Mouse (Mus musculus): ENCODE measurements around the gene Cks1brt.
A peak's percentile ranks its signal among the peaks of the same experiment; 100 is the strongest.
"Not testable (repeated sequence)": the region's sequence is repeated elsewhere in the genome, so short reads cannot be mapped to it uniquely, and the experiment has no call there.

Cks1brt gene

GRCm38 (mm10) chr8:85151624-85152023, at the start of gene Cks1brt:
TSS of gene Cks1brt (plus strand) at chr8:85151924.
- no peak for DNase-seq (ENCODE audit: inconsistent ontology term)

GRCm38 (mm10) chr8:85113241-85113640, 38.5 kb upstream of the Cks1brt start:
- DNase-seq (ENCODE audit: inconsistent ontology term), result no peak

GRCm38 (mm10) chr8:85115501-85115900, 36.2 kb upstream of the Cks1brt start:
- DNase-seq (ENCODE audit: inconsistent ontology term), result no peak

GRCm38 (mm10) chr8:85116984-85117383, 34.7 kb upstream of the Cks1brt start:
- DNase-seq (ENCODE audit: inconsistent ontology term), result no peak

- peak; percentile 81 for DNase-seq (ENCODE audit: inconsistent ontology term)
Observed at GRCm38 (mm10) chr8:85119052-85119981, 32.4 kb upstream of the Cks1brt start.

- not testable (repeated sequence) for DNase-seq (ENCODE audit: inconsistent ontology term)
Observed at GRCm38 (mm10) chr8:85120251-85120650, 31.5 kb upstream of the Cks1brt start.

GRCm38 (mm10) chr8:85122995-85123394, 28.7 kb upstream of the Cks1brt start, which contains the start of gene Zfp791:
TSS of gene Zfp791 (minus strand) at chr8:85123095.
- DNase-seq (ENCODE audit: inconsistent ontology term), result no peak

DNA sequence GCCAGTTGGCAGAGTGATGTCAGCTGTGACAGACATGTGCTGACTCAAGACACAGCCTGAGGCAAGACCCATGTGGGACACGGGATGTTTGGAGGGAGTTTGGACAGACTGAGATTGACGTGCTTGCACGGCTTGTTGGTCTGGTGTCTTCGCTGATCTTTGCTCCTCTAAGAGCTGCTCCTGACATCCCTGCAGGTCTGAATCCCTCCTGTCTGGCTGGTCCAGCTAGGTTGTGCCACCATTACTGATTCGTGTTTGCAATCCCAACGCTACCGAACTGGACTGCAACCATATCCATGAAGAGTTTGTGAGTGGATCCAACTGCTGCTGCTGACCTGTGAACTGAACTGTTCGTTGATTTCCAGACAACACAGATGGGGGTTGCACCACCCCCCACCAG, 28.0 kb upstream of the Cks1brt start:
- no peak for DNase-seq (ENCODE audit: inconsistent ontology term)

DNA sequence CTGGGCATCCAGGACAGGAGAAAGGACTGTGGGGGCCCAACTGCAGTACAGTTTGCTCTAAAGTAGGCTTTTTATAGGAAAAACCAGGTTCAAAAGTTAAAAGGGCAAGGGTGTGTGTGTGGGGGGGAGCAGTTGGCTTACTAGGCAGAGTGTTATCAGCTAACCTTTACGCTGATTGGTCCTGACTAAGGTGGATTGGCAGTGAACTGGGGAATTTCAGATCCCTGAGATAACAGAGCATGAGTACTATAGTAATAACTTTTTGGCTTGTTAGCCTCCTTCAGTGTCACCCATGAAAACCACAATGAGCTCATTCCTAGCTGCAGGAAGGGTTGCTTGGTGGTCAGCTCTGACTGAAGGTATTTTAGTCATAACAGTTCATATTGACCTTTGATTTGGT, 19.4 kb upstream of the Cks1brt start:
- no peak for DNase-seq (ENCODE audit: inconsistent ontology term)

GRCm38 (mm10) chr8:85135690-85136089, 16.0 kb upstream of the Cks1brt start:
- not testable (repeated sequence) for DNase-seq (ENCODE audit: inconsistent ontology term)

GRCm38 (mm10) chr8:85142516-85142915, 9.2 kb upstream of the Cks1brt start:
- no peak for DNase-seq (ENCODE audit: inconsistent ontology term)

- peak; percentile 25 for DNase-seq (ENCODE audit: inconsistent ontology term)
Observed at GRCm38 (mm10) chr8:85171291-85171690, 19.6 kb downstream of the Cks1brt start.

DNA sequence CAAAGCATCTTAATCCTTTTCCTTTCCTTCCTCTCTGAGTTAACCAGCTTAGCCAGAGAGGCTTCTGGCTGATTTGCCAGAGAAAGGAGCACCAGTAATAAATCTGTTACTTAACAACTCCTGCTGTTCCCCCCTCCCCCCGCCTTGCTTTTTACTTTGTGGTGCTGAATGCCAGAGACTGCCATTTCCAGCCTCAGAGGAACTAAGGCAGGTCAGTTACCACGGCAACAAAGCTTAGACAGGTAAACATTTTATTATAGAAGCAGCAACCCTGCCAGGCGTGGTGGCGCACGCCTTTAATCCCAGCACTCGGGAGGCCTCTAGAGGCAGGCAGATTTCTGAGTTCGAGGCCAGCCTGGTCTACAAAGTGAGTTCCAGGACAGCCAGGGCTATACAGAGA, 24.2 kb downstream of the Cks1brt start:
- no peak for DNase-seq (ENCODE audit: inconsistent ontology term)

GRCm38 (mm10) chr8:85192346-85192745, 40.6 kb downstream of the Cks1brt start:
- DNase-seq (ENCODE audit: inconsistent ontology term), result no peak

GRCm38 (mm10) chr8:85220220-85220619, 68.5 kb downstream of the Cks1brt start:
- DNase-seq (ENCODE audit: inconsistent ontology term), result no peak

GRCm38 (mm10) chr8:85220992-85221391, 69.3 kb downstream of the Cks1brt start:
- no peak for DNase-seq (ENCODE audit: inconsistent ontology term)
